Mouse (Mus musculus) cortical plate, adult 2 months (tissue): ENCODE data around the gene Ncoa1.

Experiments used
- CTCF ChIP-seq: fragments of 200-500 bp; IDR thresholded peaks from 2 replicates; pipeline ENCODE4 v1.5.1; 2011; ENCODE audit warnings: mild to moderate bottlenecking, control low read depth, low read length; ENCODE audit not compliant: insufficient read depth; ENCODE audit errors: extremely low read depth
- POLR2A ChIP-seq: fragments of 200-500 bp; IDR thresholded peaks from 2 replicates; pipeline ENCODE4 v1.6.1; 2011; ENCODE audit warnings: mild to moderate bottlenecking, low read length, control low read depth; ENCODE audit not compliant: insufficient read depth; ENCODE audit errors: extremely low read depth

DNA sequence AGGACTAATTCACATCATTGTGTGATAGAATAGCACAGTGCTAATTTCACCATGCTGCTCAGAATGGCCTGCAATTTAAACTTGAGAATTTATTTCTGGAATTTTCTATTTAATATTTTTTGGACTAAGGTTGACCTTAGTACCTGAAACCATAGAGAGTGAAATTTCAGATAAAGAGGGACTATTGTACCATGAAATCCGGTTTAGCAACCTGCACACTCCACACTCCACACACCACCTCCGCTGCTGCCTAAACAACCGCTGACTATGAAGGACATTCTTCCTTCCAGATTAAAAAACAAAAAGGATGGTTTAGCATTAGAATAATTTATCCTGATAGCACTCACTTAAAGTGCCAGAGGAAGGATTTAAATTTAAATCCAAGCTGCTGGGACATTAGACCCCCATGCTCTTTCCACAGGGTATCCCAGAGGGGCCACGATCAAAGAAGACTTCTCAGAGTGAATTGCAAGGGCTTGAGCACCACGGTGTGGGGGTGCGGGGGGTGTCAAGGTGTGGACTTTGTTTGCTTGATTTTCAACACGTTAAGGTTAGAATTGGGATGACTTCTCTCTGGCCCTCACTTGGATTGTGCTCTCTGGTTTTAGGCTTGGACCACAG is 29.9 kb upstream of the Ncoa1 start:
- TF ChIP-seq POLR2A (no peak), CTCF (no peak)
